Mouse (Mus musculus) frontal cortex, adult 2 months (tissue): ENCODE results near the gene Acot10. TPM values are rescaled to one million over a fixed set of nuclear protein-coding genes. Genes with fewer than 3 reads are reported as not detected.
"Not testable (repeated sequence)": the region's sequence is repeated elsewhere in the genome, so short reads cannot be mapped to it uniquely, and the experiment has no call there.

ENCODE experiments used
- DNase-seq, 2 experiments: peaks; one replicate each; pipeline ENCODE4 v3.0.0; 2022; ENCODE audit warnings: low spot score in 1 of 2; ENCODE audit errors: extremely low spot score in 1 of 2
- polyA plus RNA-seq: library from polyadenylated mRNA; depleted of rRNA; stranded (reverse); fragments of >200 nt; gene quantifications from 2 replicates; pipeline ENCODE4 v1.2.3, GENCODE M21; 2012; rRNA removed

Gene Acot10
- polyA plus RNA-seq: 0.12 TPM in 1 of 2 replicates, not detected in the other

DNA sequence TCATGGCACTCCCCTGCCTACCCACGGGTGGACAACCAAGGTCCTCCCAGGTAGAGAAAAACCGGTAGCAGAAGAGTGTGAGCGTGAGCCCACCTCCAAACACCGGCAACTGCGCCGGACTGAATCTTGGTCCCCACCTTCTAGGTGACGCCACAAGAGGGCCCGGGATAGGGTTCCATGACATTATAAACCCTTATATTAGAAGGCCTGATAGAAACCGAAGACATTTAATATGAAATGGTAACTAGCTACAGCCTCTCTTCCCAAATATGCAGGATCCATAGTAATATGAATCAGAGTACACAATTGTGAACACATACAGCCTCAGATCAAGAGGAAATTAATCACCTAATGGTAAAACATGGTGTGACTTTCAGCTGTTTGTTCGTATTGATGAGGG is at the start of gene Acot10:
Acot10 (minus strand) TSS at position 101 of the 400 bp plus-strand sequence.
- DNase-seq: no peak

DNA sequence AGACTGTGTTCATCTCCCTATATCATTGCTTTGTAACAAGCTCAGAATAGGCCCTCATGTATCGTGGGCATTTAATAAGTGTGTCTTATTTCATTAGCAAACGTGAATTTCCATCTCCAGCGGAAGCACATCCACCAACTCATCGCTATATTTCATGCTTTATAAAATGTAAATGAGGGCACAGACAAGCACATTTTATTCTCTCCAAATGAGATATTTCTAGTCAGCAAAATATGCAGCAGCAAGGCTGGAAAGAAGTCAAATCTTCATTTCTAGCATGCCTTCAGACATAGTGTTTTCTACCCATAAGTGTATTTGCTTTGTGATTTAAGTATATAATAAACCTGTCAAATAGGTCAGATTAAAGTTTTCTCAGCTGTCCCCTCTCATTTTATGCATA is 45.3 kb upstream of the Acot10 start:
- DNase-seq: peak in 1 of 2 experiments; percentile 40

GRCm38 (mm10) chr15:20696229-20696628 is 29.7 kb upstream of the Acot10 start:
- DNase-seq: no peak

DNA sequence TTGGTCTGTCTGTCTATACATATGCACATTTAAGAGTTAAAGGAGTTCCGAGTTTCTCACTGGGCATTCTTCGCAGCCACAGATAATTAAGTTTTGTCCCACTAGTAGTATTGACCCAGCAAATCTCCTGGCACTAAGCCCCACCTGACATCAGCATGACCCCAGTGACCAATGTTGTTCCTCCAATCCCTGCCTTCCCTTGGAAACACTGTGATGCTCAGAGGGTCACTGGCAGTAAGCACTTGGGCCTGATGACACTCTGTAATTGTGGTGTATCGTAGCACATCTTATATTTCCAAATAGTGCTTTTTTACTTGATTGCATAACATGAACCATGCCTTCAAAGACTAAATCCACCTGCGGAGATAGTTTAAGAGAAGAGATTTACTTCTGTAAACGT is 17.6 kb upstream of the Acot10 start:
- DNase-seq: no peak

- no peak for DNase-seq
Observed at GRCm38 (mm10) chr15:20682719-20683118, 16.2 kb upstream of the Acot10 start.

GRCm38 (mm10) chr15:20669507-20669906 is 3.0 kb upstream of the Acot10 start:
- not testable (repeated sequence) for DNase-seq

DNA sequence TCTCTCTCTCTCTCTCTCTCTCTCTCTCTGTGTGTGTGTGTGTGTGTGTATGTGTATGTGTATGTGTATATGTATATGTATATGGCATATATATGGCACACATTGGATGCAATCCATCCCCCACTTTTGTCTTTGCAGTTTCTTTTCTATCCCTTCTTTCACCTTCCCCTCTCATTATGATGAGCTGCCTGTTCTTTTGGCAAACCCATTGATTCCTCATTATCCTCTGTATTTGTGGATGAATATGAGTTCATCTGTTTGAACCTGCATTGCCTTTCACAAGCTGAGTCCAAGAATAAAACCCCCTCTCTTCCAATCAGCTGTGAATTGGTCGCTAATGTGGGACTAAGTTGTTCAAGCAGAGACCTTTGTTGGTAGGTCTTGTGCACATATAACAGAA is 1.4 kb upstream of the Acot10 start:
- no peak for DNase-seq

GRCm38 (mm10) chr15:20667350-20667749 is 800 bp upstream of the Acot10 start:
- DNase-seq: no peak

DNA sequence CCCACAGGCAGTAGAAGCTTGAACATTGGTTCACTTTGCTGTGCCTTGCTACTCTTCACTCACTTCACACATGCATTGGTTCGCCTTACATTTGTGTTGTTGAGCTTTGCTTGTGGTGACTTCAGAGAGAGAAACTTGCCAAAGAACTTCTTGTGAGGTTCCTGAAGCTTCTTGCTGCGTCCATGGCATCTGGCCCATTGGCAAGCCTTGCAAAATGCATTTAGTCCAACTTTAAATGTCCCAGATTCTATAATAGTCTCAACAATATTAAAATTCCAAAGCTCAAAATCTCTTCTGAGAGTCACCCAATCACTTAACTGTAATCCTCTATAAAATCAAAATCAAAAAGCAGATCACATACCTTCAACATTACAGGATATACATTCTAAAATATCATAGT is 6.3 kb downstream of the Acot10 start:
- DNase-seq: peak in 1 of 2 experiments; percentile 33

DNA sequence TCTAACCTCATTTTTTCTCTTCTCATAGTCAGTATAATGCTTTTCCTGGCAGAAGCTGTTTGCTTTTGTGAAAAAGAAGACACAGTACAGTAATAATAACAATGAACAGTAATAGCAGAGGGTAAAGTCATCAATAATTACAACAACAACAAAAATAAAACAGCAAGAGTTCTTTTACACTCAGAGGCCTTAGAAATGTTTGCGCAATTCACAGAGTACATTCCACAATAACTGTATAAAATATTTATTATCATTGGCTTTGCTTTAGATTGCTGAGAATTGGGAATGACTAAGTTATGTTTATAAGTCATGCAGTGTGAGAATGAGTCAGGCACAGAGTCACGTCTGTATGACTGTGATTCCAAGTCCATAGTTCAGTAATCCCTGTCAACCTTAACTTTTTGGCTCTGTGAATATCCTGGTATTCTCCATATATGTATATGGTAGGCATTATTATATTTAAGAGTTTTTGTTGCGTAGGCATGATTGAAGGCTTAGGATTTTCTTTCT is 23.6 kb downstream of the Acot10 start:
- no peak for DNase-seq

DNA sequence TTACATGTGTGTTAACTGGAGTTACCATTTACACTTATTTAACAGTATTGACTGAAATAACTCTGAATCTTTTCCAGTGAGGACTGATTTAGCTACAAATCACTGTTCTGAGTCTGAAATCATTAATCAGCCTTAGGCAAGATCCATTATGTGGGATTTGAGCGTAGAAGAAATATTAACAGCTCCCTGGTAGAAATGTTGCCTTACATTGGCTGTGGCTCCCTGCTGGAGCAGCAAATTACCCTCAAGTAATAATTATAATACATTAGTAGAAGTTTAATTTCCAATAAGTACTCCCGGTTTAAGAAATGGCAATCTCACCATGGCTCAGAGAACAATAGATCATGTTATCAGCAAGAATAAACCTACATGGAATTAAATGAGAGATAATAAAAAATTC is 27.4 kb downstream of the Acot10 start:
- DNase-seq: no peak

DNA sequence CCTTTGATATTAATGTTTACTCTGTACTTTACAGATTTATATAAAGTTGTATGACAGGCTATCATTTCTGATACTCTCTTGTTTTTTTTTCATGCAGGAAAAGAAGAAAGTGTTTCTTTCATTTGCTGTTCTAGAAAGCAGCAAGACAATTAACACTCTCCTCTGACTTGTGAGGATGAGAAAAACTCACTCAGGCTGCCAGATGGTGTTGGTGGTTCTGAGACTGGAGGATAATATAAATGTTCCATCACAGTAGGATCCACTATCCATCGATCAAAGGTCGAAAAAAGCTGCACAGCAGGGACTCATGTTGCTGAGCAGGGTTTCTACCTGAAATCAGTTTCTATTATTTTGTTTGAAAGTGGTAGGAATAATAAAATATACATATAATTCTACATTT is 32.0 kb downstream of the Acot10 start:
- peak in 1 of 2 experiments; percentile 50 for DNase-seq

Other genes with a start within 250 kb of the Acot10 start
- 4.3 and 4.7 TPM in 2 replicates for gene Cdh12, start 217.5 kb downstream of the Acot10 start, polyA plus RNA-seq